Mouse (Mus musculus) T-helper 2 cell (primary cell): ENCODE results near the gene H2-T24.

Experiments used
- in situ Hi-C: fragments of 300-600 bp; cut with MboI, MseI; formaldehyde crosslinking; loops from one replicate; pipeline ENCODE4 v1.15.1; 2025; ENCODE audit warnings: high pct_unique_total_duplicates

The H2-T24 gene

GRCm38 (mm10) chr17:36025197-36025596, 4.8 kb upstream of the H2-T24 start:
- in situ Hi-C loops = no loop called here

GRCm38 (mm10) chr17:36023710-36024654, 3.6 kb upstream of the H2-T24 start:
- in situ Hi-C loops = loop anchor here (25.0 kb wide), 1 partner anchor 812 kb away; the partner anchor contains the start of genes Gm16181, Lta and Tnf

GRCm38 (mm10) chr17:36022922-36023321, 2.6 kb upstream of the H2-T24 start:
- in situ Hi-C loops = loop anchor here (25.0 kb wide), 1 partner anchor 811 kb away; the partner anchor contains the start of genes Gm16181, Lta and Tnf

- in situ Hi-C loops = loop anchor here (25.0 kb wide), 1 partner anchor 810 kb away; the partner anchor contains the start of genes Gm16181, Lta and Tnf
Observed at GRCm38 (mm10) chr17:36022098-36022497, 1.7 kb upstream of the H2-T24 start.

- in situ Hi-C loops = loop anchor here (25.0 kb wide), 1 partner anchor 809 kb away; the partner anchor contains the start of genes Gm16181, Lta and Tnf
Observed at GRCm38 (mm10) chr17:36021309-36021708, 949 bp upstream of the H2-T24 start.

GRCm38 (mm10) chr17:36019519-36019918, 841 bp downstream of the H2-T24 start:
- in situ Hi-C loops = loop anchor here (25.0 kb wide), 1 partner anchor 807 kb away; the partner anchor contains the start of genes Gm16181, Lta and Tnf

- in situ Hi-C loops = loop anchor here (25.0 kb wide), 1 partner anchor 807 kb away; the partner anchor contains the start of genes Gm16181, Lta and Tnf
Observed at GRCm38 (mm10) chr17:36018979-36019378, 1.4 kb downstream of the H2-T24 start.

GRCm38 (mm10) chr17:36017046-36017445, 3.3 kb downstream of the H2-T24 start:
- in situ Hi-C loops = loop anchor here (25.0 kb wide), 1 partner anchor 805 kb away; the partner anchor contains the start of genes Gm16181, Lta and Tnf

- in situ Hi-C loops = loop anchor here (25.0 kb wide), 1 partner anchor 803 kb away; the partner anchor contains the start of genes Gm16181, Lta and Tnf
Observed at GRCm38 (mm10) chr17:36014977-36015376, 5.4 kb downstream of the H2-T24 start.

GRCm38 (mm10) chr17:36004409-36004808, 16.0 kb downstream of the H2-T24 start:
- in situ Hi-C loops = loop anchor here (25.0 kb wide), 1 partner anchor 792 kb away; the partner anchor contains the start of genes Gm16181, Lta and Tnf

GRCm38 (mm10) chr17:36003331-36003730, 17.0 kb downstream of the H2-T24 start:
- in situ Hi-C loops = loop anchor here (25.0 kb wide), 1 partner anchor 791 kb away; the partner anchor contains the start of genes Gm16181, Lta and Tnf

GRCm38 (mm10) chr17:36001966-36002365, 18.4 kb downstream of the H2-T24 start:
- in situ Hi-C loops = loop anchor here (25.0 kb wide), 1 partner anchor 790 kb away; the partner anchor contains the start of genes Gm16181, Lta and Tnf

GRCm38 (mm10) chr17:36001121-36001897, 19.1 kb downstream of the H2-T24 start:
- in situ Hi-C loops = loop anchor here (25.0 kb wide), 1 partner anchor 789 kb away; the partner anchor contains the start of genes Gm16181, Lta and Tnf

- in situ Hi-C loops = loop anchor here (25.0 kb wide), 1 partner anchor 788 kb away; the partner anchor contains the start of genes Gm16181, Lta and Tnf
Observed at GRCm38 (mm10) chr17:36000349-36000748, 20.0 kb downstream of the H2-T24 start.

GRCm38 (mm10) chr17:35999356-35999755, 21.0 kb downstream of the H2-T24 start:
- in situ Hi-C loops = loop anchor here (5.0 kb wide), 2 partner anchors 33 to 113 kb away; partner anchors contain the start of gene H2-T23

- in situ Hi-C loops = loop anchor here (5.0 kb wide), 2 partner anchors 34 to 114 kb away; partner anchors contain the start of gene H2-T23
Observed at GRCm38 (mm10) chr17:35998545-35999305, 21.6 kb downstream of the H2-T24 start.

GRCm38 (mm10) chr17:35997713-35998510, 22.4 kb downstream of the H2-T24 start:
- in situ Hi-C loops = loop anchor here (5.0 kb wide), 2 partner anchors 34 to 114 kb away; partner anchors contain the start of gene H2-T23

GRCm38 (mm10) chr17:35996949-35997348, 23.4 kb downstream of the H2-T24 start:
- in situ Hi-C loops = loop anchor here (5.0 kb wide), 2 partner anchors 35 to 115 kb away; partner anchors contain the start of gene H2-T23

- in situ Hi-C loops = loop anchor here (5.0 kb wide), 2 partner anchors 37 to 117 kb away; partner anchors contain the start of gene H2-T23
Observed at GRCm38 (mm10) chr17:35994879-35995240, 25.5 kb downstream of the H2-T24 start.
